Mouse (Mus musculus) brown adipose tissue, adult 24 weeks (tissue): ENCODE results near the gene Capzb. TPM values are rescaled to one million over a fixed set of nuclear protein-coding genes. Genes with fewer than 3 reads are reported as not detected.
A peak's percentile ranks its signal among the peaks of the same experiment; 100 is the strongest.

Experiments
- H3K27ac ChIP-seq: fragments of 200-500 bp; replicated peaks from 2 replicates; pipeline ENCODE4 v1.5.1; 2012; ENCODE audit warnings: low read depth, mild to moderate bottlenecking, low read length
- H3K4me1 ChIP-seq: fragments of 200-500 bp; 2 replicates; pipeline ENCODE4 v1.6.1; 2012; ENCODE audit warnings: low read length, mixed read lengths; ENCODE audit not compliant: control insufficient read depth, insufficient read depth, insufficient read length
- H3K4me3 ChIP-seq: fragments of 200-500 bp; 2 replicates; pipeline ENCODE4 v1.5.1; 2012; ENCODE audit warnings: low read depth, mild to moderate bottlenecking, low read length, moderate library complexity; ENCODE audit not compliant: insufficient read depth
- polyA plus RNA-seq: library from polyadenylated mRNA; stranded (reverse); fragments of >200 nt; gene quantifications from 2 replicates; pipeline ENCODE4 v1.2.4, GENCODE M21; 2012; ENCODE audit not compliant: missing spikeins, insufficient read depth, insufficient read length

Capzb gene
- polyA plus RNA-seq, 1 experiment, result 166 TPM

DNA sequence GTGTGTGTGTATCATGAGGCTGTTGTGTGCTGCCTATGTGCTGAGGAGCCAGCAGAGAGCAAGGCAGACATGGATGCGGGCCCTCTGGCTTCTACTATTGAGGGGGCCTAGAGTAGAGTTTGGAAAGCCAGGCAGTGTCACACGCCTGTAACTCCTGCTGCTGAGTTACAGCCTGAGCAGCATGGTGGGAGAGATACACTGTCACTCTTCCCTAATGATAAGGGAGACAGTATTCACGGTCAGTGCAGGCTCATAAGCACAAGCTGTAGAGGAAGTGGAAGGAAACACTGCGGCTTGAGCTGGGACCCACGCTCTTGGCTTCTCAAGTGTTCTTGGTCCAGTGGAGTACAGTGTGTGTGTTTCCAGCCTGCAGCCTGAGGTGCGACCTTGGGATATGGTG is 3.8 kb downstream of the Capzb start:
- Histone ChIP-seq H3K4me3 (no peak overlapping the region), H3K27ac (peak overlapping the region; percentile 72), H3K4me1 (peaks cover 33% of the 10 kb centered on the region)

DNA sequence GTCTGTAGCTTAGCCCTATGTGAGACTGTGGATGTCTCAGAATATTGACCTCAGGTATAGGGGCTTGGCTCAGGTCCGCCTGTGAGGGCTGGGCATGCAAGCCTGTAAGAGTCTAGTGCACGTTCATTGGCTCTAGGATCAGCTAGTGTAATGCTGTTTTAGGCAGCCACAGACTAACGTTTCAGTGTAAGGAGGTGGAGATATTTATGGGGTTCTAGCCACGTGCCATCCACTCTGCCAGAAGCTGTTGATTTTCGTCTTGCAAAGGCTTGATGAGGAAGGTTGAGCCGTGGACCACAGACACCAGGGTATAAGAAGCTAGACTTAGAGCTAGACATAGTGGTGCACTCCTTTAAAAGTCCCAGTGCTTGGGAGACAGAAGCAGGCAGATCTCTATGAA is 4.2 kb downstream of the Capzb start:
- peak overlapping the region; percentile 72 for H3K27ac ChIP-seq
- H3K4me1 ChIP-seq, result peaks cover 33% of the 10 kb centered on the region

DNA sequence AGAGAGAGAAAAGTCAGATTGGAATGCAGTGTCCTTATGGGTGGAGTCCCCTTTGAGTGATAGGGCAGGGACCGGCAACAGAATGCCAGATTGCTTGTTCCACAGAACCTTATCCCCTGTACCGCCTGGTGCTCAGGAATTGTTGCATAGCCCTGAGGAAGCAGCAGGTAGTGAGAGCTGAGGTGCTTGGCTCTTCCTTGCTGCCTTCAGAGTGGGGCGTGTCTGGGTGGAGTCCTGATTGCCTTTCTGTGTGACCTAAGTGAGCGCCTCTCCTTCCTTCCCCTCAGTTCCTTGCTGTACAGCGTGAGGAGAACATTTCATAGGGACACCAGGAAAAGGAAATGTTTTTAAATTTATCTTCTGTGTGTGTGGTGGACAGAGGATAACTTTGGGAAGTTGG is 4.8 kb downstream of the Capzb start:
- Histone ChIP-seq H3K27ac (peak overlapping the region; percentile 72), H3K4me1 (peaks cover 35% of the 10 kb centered on the region), H3K4me3 (no peak overlapping the region)

More for the DNA sequence above, 4.2 kb downstream of the Capzb start:
- no peak overlapping the region for H3K4me3 ChIP-seq

DNA sequence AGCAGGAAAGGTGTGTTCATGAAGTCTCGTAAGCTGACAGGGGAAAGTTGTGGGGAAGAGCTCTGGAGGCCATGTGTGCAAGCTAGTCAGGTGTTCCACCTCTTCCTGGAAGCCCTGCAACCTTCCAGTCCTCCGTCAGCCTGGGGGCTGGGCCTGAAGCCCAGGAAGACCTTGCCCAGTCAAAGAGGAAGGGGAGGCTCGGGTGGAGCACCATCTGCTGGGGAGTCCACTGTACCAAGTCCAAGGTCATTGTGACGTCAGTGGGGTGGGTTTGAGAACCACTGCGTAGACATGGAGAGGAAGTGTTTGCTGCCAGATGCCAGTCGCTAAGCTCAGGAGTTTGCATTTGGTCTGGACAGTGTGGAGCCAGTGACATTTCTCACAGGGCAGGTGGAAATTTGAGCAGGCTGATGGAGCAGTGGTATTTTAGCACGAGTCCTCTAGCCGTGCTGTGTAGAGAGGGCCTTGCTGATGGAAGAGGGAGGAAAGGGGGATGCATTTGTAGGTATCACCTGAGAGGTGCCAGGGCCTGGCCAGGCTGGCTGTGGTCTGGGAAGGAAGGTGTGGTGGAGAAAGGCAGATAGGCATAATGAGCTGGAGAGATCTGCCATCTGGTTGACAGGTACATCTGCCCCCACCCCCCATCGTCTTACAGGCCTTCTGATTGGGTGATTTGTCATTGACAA is 5.4 kb downstream of the Capzb start:
- no peak overlapping the region for H3K4me3 ChIP-seq
- peak overlapping the region; percentile 72 for H3K27ac ChIP-seq
- peaks cover 40% of the 10 kb centered on the region for H3K4me1 ChIP-seq

DNA sequence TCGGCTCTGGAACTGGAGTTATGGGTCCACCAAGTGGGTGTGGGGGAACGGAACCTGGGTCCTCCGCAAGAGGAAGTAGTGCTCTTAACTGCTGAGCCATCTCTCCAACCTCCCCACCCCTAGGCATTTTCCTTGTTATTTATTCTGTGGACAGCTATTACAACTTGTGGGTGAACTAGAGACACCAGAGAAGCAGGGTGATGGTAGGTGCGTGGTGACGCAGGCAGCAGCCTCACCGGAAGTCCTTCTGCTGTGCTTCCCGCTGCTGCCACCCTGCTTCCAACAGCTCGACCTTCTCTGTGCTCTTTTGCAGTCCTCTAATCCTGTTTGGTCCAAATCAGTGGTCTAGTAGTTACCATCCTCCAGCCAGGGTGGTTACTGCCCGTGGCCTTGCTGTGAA is 6.4 kb downstream of the Capzb start:
- peak overlapping the region; percentile 75 for H3K27ac ChIP-seq
- H3K4me1 ChIP-seq, result peaks cover 44% of the 10 kb centered on the region
- H3K4me3 ChIP-seq, result no peak overlapping the region

DNA sequence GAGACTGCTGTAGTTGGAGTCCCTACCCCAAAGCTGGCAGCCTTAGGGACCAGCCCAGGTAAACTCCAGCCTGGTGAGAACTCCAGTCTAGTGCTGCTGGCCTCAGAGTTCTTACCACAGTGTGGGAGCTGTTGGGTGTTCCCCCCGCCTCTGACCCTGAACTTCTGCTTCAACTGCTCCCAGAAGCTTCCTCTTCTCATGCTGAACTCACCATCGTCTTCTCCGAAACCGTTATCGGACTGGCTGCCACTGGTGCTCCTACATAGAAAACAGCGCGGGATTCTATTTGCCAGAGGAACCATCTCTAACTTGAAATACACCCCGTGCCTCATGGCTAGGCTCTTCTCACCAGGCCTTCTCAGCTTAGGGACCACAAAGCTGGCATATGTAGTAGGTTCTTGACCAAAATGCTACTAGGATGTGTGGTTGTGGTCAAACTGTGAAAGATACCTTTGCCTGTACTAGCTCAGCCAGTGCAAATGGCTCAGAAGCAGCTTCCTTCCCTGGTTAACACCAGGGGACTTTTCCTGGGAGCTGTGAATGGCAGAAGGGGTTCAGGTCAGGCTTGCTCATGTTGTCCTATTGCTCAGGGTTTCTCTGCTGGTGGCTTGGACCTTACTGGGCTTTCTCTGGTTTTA is 7.1 kb downstream of the Capzb start:
- Histone ChIP-seq H3K4me1 (peaks cover 47% of the 10 kb centered on the region), H3K27ac (peak overlapping the region; percentile 75), H3K4me3 (no peak overlapping the region)

DNA sequence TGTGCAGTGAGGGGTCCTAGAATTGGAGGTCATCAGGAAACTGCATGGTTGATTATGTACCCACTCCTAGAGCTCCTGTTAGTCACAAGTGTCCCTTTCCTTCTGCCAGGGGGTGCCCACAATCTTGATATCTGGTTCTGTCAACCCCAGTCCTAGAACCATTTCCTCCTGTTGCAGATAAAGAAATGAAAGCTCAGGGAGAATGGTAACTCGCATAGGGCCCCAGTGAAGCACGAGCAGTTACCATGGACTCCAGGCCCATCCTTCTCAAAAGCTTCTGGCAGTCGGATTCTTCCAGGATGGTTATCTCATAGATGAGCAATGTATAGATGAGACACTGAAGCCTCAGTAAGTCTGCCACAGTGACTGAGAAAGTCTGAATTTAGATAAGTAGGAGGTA is 8.2 kb downstream of the Capzb start:
- Histone ChIP-seq H3K4me3 (no peak overlapping the region), H3K4me1 (peaks cover 44% of the 10 kb centered on the region), H3K27ac (no peak overlapping the region)

DNA sequence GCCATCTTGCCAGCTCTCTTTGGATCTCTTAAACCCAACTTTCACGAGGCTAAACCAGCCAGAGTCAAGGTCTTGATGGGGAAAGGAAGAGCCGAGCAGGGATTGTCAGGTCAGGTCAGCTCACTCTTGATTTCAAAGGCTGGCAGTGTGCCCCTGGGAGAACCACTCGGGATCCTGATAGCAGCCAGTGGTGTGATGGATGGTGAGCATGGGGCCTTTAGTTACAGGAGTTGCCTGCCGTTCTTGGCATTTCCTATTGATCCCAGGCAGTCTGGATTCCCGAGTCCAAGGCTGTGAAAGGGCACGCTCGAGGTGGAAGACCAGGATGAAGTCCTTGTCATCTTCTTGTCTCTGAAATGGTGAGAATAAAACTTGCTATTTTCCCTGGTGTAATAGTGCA is 9.9 kb downstream of the Capzb start:
- peaks cover 34% of the 10 kb centered on the region for H3K4me1 ChIP-seq
- H3K4me3 ChIP-seq, result no peak overlapping the region
- H3K27ac ChIP-seq, result peak overlapping the region; percentile 51

DNA sequence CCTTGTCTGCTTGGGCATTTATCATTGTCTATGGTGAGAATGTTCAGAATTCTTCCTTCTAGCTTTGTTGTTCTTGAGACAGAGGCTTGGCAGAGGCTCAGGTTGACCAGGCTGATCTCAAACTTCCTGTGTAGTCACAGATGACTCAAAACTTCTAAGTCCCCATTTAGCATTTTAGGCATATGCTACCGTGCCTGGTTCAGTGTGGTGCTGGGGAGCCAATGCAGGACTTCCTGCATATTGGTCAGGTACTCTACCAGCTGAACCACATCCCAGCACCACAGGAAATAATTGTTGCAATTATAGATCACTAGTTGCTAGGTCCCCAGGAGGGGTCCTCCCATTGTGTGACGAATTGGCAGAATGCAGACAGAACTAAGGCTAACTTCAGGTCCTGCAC is 10.7 kb downstream of the Capzb start:
- Histone ChIP-seq H3K27ac (0 out of 2 replicates have a peak overlapping the region, but pooled peaks have one; percentile 24), H3K4me3 (no peak overlapping the region), H3K4me1 (peaks cover 36% of the 10 kb centered on the region)

DNA sequence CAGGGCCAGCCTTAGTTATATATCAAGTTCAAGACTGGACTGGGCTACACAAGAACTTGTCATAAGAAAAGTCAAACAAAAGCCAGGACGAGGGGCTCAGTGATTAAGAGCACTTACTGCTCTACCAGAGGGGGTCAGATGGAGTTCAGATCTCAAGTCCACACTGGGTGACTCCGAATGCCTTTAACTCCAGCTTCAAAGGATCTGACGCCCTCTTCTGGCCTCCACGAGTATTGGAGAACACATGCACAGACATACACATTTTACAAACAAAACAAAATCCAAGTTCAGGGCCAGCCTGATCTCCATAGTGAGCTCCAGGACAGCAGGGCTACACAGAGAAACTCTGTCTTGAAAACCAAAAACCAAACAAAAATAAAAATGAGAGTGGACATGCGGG is 13.1 kb downstream of the Capzb start:
- H3K27ac ChIP-seq, result no peak overlapping the region
- H3K4me3 ChIP-seq, result no peak overlapping the region
- H3K4me1 ChIP-seq, result peaks cover 47% of the 10 kb centered on the region

DNA sequence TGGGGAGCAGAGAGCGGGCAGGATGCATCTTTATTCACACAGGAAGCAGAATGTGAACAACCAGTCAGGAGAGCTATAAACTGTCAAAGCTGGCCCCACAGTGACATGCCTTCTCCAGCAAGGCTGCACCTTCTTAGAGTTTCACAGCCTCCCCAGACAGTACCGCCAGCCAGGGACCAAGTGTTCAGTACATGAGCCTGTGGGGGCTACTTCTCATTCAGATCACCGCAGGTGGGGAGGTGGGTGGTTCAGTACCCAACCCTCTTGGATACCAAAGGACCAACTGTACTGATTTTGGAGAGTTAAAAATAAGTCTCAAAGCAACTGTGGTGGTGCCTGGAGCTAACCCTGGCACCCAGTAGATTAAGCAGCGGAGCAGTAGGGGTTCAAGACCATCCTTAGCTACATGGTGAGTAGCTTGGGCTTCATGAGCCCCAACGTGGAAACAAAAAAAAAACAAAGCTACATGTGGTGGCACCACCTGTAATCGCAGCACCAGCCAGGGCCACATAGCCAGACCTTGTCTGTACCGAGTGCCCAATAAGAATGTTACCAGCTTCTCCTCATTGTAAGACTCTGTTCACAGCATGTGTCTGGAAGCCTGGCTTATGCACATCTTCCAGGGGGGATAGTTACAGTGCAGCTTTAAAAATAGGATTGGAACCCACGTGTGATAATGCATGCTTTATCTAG is 13.8 kb downstream of the Capzb start:
- Histone ChIP-seq H3K4me1 (peaks cover 47% of the 10 kb centered on the region), H3K4me3 (no peak overlapping the region), H3K27ac (no peak overlapping the region)

DNA sequence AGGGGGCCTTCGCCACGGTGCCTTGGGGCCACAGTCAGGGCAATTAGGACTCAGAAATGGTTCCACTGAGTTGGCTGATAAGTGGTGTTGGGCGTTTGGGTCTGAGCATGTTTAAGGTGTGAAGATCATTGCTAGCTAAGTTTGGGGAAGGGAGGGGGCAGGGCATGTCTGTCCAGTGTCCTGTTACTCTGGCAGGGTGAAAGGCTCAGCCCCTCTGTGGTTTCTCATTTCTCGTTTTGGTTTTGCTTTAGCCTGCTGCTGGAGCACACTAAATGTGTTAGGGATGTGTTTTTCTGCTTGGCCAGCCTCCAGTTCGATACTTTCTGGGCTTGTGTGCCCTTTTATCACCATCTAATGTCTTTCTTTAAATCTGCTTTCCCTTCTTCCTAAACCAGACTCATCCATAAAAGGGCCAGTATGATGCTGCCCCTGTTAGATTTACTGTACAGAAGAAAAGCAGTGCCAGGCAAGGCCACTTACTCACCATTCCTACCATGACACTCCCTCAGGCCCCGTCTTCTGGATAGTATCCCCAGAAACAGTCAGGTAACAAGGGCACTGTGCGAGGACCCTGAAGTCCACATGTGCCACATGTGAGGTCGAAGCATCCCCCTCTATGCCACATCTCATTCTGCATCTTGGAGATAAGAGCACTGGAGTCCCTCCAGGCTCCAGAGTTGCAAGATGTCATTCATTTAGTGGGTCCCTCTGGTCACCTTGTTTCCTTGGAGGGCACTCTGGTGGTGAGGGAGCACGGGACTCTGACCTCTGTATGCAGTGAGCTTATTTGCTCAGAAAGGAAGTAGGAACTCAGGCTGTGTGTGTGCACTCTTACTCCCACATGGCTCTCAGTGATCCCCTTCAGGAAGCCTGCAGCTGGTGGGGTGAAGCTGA is 15.8 kb downstream of the Capzb start:
- Histone ChIP-seq H3K4me1 (peaks cover 42% of the 10 kb centered on the region), H3K27ac (peak overlapping the region; percentile 87), H3K4me3 (no peak overlapping the region)

DNA sequence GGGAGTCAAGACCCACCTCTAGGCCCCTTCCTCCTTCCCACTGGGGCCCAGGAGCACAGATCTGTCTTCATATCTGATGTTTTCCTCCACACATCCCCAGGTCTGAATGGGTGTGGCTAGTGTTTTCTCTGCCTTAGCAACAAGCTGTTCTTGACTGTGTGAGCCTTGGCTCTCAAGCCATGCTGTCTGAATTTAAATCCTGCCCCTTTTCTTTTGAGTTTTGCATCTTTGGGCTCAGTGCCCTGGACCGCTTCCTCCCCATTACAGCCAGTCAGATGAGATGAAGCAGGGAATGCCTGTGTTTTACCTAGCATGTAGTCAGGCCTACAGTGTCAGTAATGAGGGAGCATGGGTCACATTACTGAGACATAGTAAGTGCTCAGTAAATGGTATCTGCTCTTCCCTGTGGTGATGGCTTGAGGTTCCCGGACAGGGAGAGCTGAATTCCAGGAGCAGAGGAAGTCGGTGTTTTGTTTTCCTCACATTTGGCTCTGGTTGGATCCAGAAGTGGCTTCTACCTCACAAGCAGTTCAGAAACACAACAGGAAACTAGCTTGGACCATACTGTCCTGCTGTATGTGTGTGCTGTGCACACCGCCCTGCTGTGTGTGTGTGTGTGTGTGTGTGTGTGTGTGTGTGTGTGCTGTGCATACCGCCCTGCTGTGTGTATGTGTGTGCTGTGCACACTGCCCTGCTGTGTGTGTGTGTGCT is 16.6 kb downstream of the Capzb start:
- peaks cover 38% of the 10 kb centered on the region for H3K4me1 ChIP-seq
- H3K4me3 ChIP-seq, result no peak overlapping the region
- peak overlapping the region; percentile 87 for H3K27ac ChIP-seq

DNA sequence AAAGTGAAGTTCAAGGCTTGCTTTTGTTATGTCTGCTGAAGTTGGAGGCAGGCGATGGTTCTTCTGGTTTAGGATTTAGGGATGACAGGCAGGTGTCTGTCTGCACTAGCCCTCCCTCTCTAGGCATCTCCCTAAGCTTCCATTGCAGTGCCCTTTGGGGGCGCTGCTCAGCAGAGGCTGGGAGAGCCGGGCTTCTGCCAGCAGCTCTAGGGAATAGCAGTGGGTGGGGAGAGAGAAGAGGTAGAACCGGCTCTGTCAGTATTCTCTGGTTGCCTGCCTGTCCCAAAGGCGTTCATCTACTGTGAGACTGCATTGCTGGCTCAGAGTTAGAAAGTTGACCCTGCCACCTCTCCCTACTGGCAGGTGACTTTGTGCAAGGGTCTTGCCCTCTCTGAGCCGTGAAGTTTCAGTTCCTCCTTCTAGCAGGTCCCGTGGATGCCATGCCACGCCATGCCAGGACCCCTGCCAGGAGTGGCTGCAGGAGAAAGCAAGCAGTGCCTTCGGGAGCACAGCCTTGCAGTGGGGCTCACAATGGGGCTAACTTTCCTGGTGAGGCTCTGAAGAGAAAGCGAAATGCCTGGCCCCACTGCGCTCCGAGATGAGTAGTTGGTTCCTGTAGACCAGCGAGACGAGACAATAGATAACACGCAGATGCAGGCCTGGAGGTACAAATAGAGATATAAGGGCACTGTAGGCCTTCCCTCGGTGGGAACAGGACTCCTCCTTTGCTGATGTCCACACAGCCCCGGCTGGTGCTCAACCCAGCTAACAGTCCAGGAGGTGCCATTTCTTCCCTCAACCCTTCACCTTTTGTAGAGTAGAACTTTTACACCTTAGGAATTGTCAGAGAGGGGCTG is 19.5 kb downstream of the Capzb start:
- H3K4me3 ChIP-seq, result no peak overlapping the region
- no peak overlapping the region for H3K27ac ChIP-seq
- H3K4me1 ChIP-seq, result peaks cover 58% of the 10 kb centered on the region
